Mouse (Mus musculus) c-Kit-negative CD71-positive TER-119-positive erythroid progenitor cells, embryonic 14.5 days (primary cell): Measurements from ENCODE around the gene 4930402K13Rik.
A peak's percentile ranks its signal among the peaks of the same experiment; 100 is the strongest.
"Not testable (repeated sequence)": the region's sequence is repeated elsewhere in the genome, so short reads cannot be mapped to it uniquely, and the experiment has no call there.

Source experiments
- DNase-seq: peaks from one replicate; pipeline ENCODE4 v3.0.0-alpha.2; 2013; ENCODE audit warnings: low read depth, low spot score

4930402K13Rik gene

GRCm38 (mm10) chrX:9104262-9104661 lies at the start of gene 4930402K13Rik:
Gene 4930402K13Rik (plus strand): TSS chrX:9104562.
- DNase-seq = no peak

DNA sequence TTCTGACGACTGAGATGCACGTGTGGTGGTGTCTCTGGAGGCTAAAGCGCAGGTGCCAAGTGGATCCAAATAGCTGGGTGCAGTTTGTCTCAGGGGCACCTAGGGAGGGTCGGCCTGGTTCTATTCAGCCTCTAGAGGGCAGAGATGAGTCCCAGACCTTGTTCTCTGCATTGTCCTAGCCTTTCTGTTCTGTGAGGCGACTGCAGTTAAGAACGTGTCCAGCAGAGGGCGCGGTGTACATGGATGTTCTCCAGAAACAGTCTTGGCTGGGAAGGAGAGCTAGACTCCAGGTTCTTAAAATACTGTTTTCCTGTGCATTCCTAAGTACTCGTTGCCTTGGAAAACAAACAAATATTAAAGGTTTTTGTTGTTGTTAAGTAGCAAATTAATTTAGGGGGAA lies 43.4 kb upstream of the 4930402K13Rik start:
- DNase-seq = not testable (repeated sequence)

GRCm38 (mm10) chrX:9062101-9062500 lies 42.3 kb upstream of the 4930402K13Rik start:
- no peak for DNase-seq

- not testable (repeated sequence) for DNase-seq
Observed at GRCm38 (mm10) chrX:9062715-9063114, 41.6 kb upstream of the 4930402K13Rik start, which contains the start of gene Fthl17f. Gene Fthl17f (plus strand): TSS chrX:9063015.

DNA sequence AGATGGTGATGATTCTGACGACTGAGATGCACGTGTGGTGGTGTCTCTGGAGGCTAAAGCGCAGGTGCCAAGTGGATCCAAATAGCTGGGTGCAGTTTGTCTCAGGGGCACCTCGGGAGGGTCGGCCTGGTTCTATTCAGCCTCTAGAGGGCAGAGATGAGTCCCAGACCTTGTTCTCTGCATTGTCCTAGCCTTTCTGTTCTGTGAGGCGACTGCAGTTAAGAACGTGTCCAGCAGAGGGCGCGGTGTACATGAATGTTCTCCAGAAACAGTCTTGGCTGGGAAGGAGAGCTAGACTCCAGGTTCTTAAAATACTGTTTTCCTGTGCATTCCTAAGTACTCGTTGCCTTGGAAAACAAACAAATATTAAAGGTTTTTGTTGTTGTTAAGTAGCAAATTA lies 26.7 kb upstream of the 4930402K13Rik start:
- peak; percentile 3 for DNase-seq

GRCm38 (mm10) chrX:9095066-9095465 lies 9.3 kb upstream of the 4930402K13Rik start:
- not testable (repeated sequence) for DNase-seq

GRCm38 (mm10) chrX:9110381-9110780 lies 6.0 kb downstream of the 4930402K13Rik start:
- DNase-seq = no peak

- no peak for DNase-seq
Observed at GRCm38 (mm10) chrX:9124928-9125327, 20.6 kb downstream of the 4930402K13Rik start.

- no peak for DNase-seq
Observed at GRCm38 (mm10) chrX:9128317-9128831, 24.0 kb downstream of the 4930402K13Rik start.

DNA sequence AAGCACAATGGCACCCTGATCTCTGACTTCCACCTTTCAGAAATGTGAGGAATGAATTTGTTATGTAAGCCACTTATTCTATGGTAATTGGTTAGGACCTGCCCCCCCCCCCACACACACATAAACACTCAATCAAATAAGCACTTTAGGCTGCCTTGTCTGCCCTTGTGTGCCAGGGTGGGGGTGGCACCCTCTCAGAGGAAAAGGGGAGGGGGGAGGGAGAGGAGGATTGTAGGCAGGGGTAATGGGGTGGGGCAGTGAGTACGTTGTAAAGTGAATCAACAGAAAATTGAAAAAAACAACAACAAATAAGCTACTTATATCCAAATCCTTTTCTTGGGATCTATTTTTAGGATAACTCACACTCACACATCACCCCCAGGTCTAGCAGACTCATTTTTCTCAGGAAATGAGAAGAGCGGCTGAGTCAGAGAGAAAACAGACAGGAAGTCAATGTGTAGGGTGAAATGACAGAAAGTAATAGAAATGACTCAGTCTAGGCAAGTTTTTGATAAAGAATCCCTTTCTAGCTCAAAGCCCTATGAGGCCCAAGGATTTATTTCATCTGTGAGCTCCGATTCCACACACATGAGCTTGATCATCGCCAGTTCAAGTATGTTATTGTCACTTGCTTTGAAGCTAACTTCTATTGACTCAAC lies 35.1 kb downstream of the 4930402K13Rik start:
- no peak for DNase-seq

DNA sequence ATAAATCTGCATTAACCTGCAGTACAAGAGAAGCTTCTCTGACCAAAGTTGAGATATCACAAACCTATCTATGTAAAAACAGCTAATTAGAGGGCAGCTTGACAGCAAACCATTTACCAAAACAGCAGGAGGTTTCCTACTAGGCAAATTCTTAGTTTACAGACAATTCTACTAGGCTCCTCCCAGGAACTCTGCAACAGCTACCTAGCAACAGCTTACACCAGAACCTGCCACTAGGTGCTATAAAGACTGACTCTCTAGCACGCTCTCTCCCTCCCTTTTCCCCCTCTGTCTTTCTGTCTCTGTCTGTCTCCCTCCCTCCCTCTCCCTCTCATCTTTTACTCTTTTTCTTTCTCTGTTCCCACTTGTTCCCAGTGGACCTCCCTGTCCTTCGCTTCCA lies 38.3 kb downstream of the 4930402K13Rik start:
- no peak for DNase-seq
